Mouse (Mus musculus) heart, postnatal 0 days (tissue): ENCODE results near the gene Eva1a.

Experiments used
- CTCF ChIP-seq: IDR thresholded peaks from 2 replicates; pipeline ENCODE4 v1.5.1; 2016; ENCODE audit warnings: antibody characterized with exemption, control low read depth, low read depth
- EP300 ChIP-seq: IDR thresholded peaks from 2 replicates; pipeline ENCODE4 v1.6.1; 2016; ENCODE audit warnings: antibody characterized with exemption, low read depth

DNA sequence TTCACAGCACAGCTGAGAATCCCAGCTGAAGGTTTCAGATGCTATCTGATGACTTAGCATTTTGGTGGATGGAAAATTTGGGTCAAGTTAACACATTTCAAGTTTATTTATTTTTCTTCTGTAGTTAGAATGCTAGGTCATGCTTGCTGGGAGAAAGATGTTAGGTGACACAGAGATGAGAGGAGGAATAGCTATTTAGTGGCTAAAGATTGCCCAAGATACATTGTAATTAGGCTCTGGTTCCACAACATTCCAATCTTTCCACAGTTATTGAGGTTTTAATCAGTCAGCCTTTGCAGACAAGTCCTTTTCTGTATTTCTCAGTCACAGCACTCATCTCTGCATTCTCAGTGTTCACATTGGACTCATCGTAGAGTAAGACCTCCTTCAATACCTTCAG, 56.9 kb downstream of the Eva1a start:
- no peak for TF ChIP-seq EP300
- TF ChIP-seq CTCF: no peak
